Mouse (Mus musculus): ENCODE data around the gene Uba6.

DNA sequence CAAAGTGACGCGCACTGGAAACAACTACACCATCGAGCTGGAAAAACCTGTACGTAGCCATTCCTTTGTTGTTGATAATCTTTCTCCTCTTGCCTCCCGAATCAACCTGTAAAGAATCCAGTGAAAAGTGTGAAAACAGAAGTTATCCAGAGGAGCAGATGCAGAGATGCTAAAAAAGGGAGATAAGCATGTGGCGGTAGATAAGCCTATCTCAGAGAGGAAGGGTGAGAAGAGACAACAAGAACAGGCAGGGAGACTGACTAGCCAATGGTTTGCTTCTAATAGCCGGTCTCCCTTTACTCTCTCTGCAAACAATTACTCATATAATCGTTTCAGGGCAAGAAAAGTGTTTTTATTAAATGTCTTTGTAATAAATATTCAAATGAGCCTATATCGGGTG, 77.8 kb downstream of the Uba6 start:
- TF ChIP-seq POLR2A (IDR thresholded peaks at IDR 0.05; ENCODE audit: insufficient read length, low read depth): no peak
- TF ChIP-seq MYOD1 (IDR thresholded peaks at IDR 0.05; ENCODE audit: control insufficient read depth in 1 of 3, insufficient read length in 2 of 3, low read depth in 2 of 3): no peak
- no peak for TF ChIP-seq CEBPB (IDR thresholded peaks at IDR 0.05; ENCODE audit: insufficient read depth, poor library complexity, severe bottlenecking)
- no peak for TF ChIP-seq E2F4 (IDR thresholded peaks at IDR 0.05; ENCODE audit: insufficient read depth)
- TF ChIP-seq USF1 (IDR thresholded peaks at IDR 0.05; ENCODE audit: low read depth): no peak
- no peak for TF ChIP-seq POLR2AphosphoS2 (IDR thresholded peaks at IDR 0.05; ENCODE audit: insufficient read length, low read depth)
- TF ChIP-seq MAX (IDR thresholded peaks at IDR 0.05; ENCODE audit: low read depth): no peak
- TF ChIP-seq MYOG (IDR thresholded peaks at IDR 0.05; ENCODE audit: control insufficient read depth in 1 of 3, insufficient read depth in 1 of 3, insufficient read length in 2 of 3, low read depth in 2 of 3): no peak
- TF ChIP-seq SRF (IDR thresholded peaks at IDR 0.05; ENCODE audit: control insufficient read depth, insufficient read length, low read depth): no peak
- no peak for TF ChIP-seq TCF12 (IDR thresholded peaks at IDR 0.05; ENCODE audit: insufficient read depth, poor library complexity, severe bottlenecking)
- TF ChIP-seq TCF3 (IDR thresholded peaks at IDR 0.05; ENCODE audit: insufficient read length, low read depth): no peak

Data from myocyte (in vitro differentiated cells).